Mouse (Mus musculus) hindbrain, embryonic 14.5 days (tissue): Measurements from ENCODE around the gene Gm20431. TPM values are rescaled to one million over a fixed set of nuclear protein-coding genes. Genes with fewer than 3 reads are reported as not detected.

Experiments used
- ATAC-seq: fragments of 200-750 bp; cut with Nextera tagmentation; 2 replicates; pipeline ENCODE4 v1.8.0; 2017; ENCODE audit warnings: moderate number of reproducible peaks, mild to moderate bottlenecking, moderate TSS enrichment, moderate library complexity; ENCODE audit not compliant: low FRiP score
- DNase-seq: peaks from one replicate; pipeline ENCODE4 v3.0.0-alpha.2; 2015; ENCODE audit warnings: low spot score
- H3K27ac ChIP-seq: fragments of 300-500 bp; sonication (generic); 2 replicates; pipeline ENCODE4 v1.5.1; 2014; ENCODE audit warnings: mild to moderate bottlenecking, moderate library complexity
- H3K27me3 ChIP-seq: fragments of 300-500 bp; sonication (generic); 2 replicates; pipeline ENCODE4 v1.6.1; 2014; ENCODE audit warnings: mild to moderate bottlenecking, low read length, mixed read lengths; ENCODE audit not compliant: control insufficient read depth, insufficient read depth
- H3K36me3 ChIP-seq: fragments of 300-500 bp; sonication (generic); replicated peaks from 2 replicates; pipeline ENCODE4 v1.6.1; 2014; ENCODE audit not compliant: control insufficient read depth, insufficient read depth
- H3K4me1 ChIP-seq: fragments of 300-500 bp; sonication (generic); replicated peaks from 2 replicates; pipeline ENCODE4 v1.6.1; 2014; ENCODE audit warnings: antibody characterized with exemption, low read length, mixed read lengths; ENCODE audit not compliant: control insufficient read depth, insufficient read depth
- H3K4me2 ChIP-seq: fragments of 300-500 bp; sonication (generic); replicated peaks from 2 replicates; pipeline ENCODE4 v1.6.1; 2014; ENCODE audit warnings: mild to moderate bottlenecking, moderate library complexity
- H3K4me3 ChIP-seq: fragments of 300-500 bp; sonication (generic); replicated peaks from 2 replicates; pipeline ENCODE4 v1.5.1; 2014; ENCODE audit warnings: mild to moderate bottlenecking, low read length
- H3K9ac ChIP-seq: fragments of 300-500 bp; sonication (generic); 2 replicates; pipeline ENCODE4 v1.6.1; 2014
- H3K9me3 ChIP-seq: fragments of 300-500 bp; sonication (generic); 2 replicates; pipeline ENCODE4 v1.6.1; 2016; ENCODE audit warnings: low read length; ENCODE audit not compliant: control insufficient read depth
- WGBS: fragments of 180-500 bp; shearing (Covaris S2); extraction: QIAGEN DNeasy Blood & Tissue Kit; methylation state at CpG from one replicate; pipeline ENCODE4 v1.1.7; 2014; 5-methylcytosine and 5-hydroxymethylcytosine counted together
- polyA plus RNA-seq: library from polyadenylated mRNA; unstranded; fragments of >200 nt; fragmentation: Nextera tagmentation; extraction: Ambion mirVana; gene quantifications from 2 replicates; pipeline ENCODE4 v1.2.1, GENCODE M21; 2014

Gm20431 gene
- polyA plus RNA-seq, 1 experiment from 2014 or later: 19.8 TPM

- 80% methylated on average over 3 of the region's 3 CpGs for WGBS
- DNase-seq (no peak), ATAC-seq (no peak)
These were observed 21.0 kb downstream of the Gm20431 start for GRCm38 (mm10) chr2:167640279-167640678.

DNA sequence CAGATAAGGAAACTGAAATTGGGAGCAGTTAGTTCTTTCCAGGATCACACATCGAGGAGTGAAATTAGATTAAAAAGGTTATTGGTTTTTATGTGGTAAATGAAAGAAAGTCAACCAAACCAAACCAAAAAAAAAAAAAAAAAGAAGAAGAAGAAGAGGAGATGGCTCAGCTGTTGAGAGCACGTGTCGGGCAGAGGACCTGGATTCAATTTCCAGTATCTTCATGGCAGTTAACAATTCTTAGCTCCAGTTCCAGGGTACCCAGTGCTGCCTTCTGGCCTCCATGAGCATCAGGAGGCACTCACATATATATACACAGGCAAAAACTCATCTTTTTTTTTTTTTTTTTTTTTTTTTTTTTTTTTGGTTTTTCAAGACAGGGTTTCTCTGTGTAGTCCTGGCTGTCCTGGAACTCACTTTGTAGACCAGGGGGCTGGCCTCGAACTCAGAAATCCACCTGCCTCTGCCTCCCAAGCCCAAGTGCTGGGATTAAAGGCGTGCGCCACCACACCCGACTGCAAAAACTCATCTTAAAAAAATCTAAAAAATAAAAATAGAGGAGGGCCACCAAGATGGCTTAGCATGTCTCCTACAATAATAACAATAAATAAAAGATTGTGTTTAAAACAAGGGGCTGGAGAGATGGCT is 26.3 kb downstream of the Gm20431 start:
- H3K9ac ChIP-seq: no peak overlapping the region
- 0 out of 2 replicates have a peak overlapping the region, but pooled peaks have one; percentile 21 for H3K4me3 ChIP-seq
- WGBS: 81% methylated on average over 7 of the region's 7 CpGs
- ATAC-seq (no peak), DNase-seq (no peak)
- no peaks in the 10 kb centered on the region for H3K36me3 ChIP-seq
- H3K4me2 ChIP-seq: peak overlapping the region; percentile 47
- no peaks in the 10 kb centered on the region for H3K9me3 ChIP-seq
- H3K27ac ChIP-seq: no peak overlapping the region
- peaks cover 23% of the 10 kb centered on the region for H3K4me1 ChIP-seq
- H3K27me3 ChIP-seq: no peaks in the 10 kb centered on the region

More at GRCm38 (mm10) chr2:167640279-167640678, 21.0 kb downstream of the Gm20431 start:
- Histone ChIP-seq H3K36me3 (peaks cover 22% of the 10 kb centered on the region; the same call in 1 of the 2 replicates), H3K4me3 (no peak overlapping the region), H3K27ac (no peak overlapping the region), H3K9ac (no peak overlapping the region), H3K4me1 (no peaks in the 10 kb centered on the region), H3K27me3 (no peaks in the 10 kb centered on the region), H3K4me2 (no peak overlapping the region), H3K9me3 (no peaks in the 10 kb centered on the region)

DNA sequence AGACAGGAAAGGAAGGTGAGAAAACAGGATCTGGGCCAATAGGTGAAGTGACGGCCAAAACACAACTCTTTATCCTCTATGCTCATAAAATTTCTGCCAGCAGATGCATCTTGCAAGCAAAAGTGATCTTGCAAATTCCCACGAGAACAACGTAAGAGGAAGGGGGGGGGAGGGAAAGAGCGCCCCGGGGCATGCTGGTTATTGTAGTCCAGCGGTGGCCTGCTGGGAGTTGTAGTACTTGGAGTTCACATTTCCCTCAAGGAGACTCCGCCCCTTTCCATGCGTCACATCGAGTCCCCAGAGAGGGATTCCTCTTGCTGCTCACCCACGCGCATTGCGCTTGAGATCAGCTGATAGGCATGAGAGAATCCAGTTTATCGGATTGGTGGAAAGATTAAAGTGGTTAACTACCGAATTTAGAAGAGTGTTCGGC is 26.9 kb downstream of the Gm20431 start:
- H3K4me1 ChIP-seq: peaks cover 29% of the 10 kb centered on the region
- DNase-seq (peak; percentile 99), ATAC-seq (peak; percentile 63)
- H3K4me2 ChIP-seq: peak overlapping the region; percentile 47
- H3K9me3 ChIP-seq: no peaks in the 10 kb centered on the region
- H3K9ac ChIP-seq: peak overlapping the region; percentile 51
- whole genome bisulfite sequencing: under 1% methylated on average over 15 of the region's 15 CpGs
- H3K27me3 ChIP-seq: no peaks in the 10 kb centered on the region
- peak overlapping the region; percentile 76 for H3K27ac ChIP-seq
- H3K4me3 ChIP-seq: peak overlapping the region; percentile 21
- no peaks in the 10 kb centered on the region for H3K36me3 ChIP-seq

- peak overlapping the region; percentile 76 for H3K27ac ChIP-seq
- WGBS: 90% methylated on average over 6 of the region's 6 CpGs
- ATAC-seq (no peak), DNase-seq (no peak)
- H3K27me3 ChIP-seq: no peaks in the 10 kb centered on the region
- no peaks in the 10 kb centered on the region for H3K9me3 ChIP-seq
- peak overlapping the region; percentile 51 for H3K9ac ChIP-seq
- 0 out of 2 replicates have a peak overlapping the region, but pooled peaks have one; percentile 47 for H3K4me2 ChIP-seq
- H3K4me1 ChIP-seq: peaks cover 32% of the 10 kb centered on the region
- H3K36me3 ChIP-seq: no peaks in the 10 kb centered on the region
- no peak overlapping the region for H3K4me3 ChIP-seq
These were observed 27.8 kb downstream of the Gm20431 start for GRCm38 (mm10) chr2:167633537-167633872.

- 83% methylated on average over 12 of the region's 12 CpGs for WGBS
These were observed 28.4 kb downstream of the Gm20431 start for GRCm38 (mm10) chr2:167632731-167633536.

DNA sequence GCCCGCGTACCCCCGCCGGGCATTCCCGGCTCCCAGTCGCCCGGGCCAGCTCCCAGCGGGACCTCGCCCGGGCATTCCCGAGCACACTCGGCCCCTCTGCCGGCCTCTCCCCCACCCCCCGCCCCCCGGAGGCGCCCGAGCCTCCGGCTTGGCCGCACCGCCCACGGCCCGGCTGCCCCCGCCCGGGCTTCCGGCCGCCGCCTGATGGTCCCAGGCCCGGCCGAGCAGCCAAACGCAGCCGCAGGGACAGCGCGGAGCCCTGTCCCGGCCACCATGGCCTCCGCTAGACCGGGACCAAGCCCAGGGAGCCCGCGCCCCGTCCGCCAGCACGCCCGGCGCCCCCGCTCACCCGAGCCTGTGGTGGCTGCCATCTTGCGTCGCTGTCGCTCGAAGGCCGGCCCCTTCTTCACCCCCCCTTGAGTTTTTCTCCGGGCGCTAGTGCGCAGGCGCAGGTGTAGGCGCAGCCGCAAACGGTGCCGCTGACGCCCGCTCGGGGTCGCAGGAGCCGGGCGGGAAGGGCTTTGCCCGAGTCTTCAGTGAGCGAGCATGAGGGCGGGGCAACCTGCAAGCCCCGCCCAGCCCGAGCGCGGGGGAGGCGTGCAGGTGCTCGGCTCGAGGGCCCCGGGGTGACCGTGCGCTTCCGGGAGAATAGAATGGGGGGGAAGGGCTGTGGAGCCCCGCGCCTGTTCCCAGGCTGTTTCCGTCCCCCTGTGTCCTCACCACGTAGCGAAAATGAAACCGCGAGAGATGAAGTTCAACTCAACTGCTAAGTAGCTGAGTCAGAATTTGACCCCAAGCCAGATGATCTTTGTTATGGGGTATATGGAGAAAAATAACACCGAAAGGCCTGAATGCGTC is 29.5 kb downstream of the Gm20431 start, which contains the start of gene Ube2v1:
Ube2v1 (minus strand) TSS at position 505 of the 858 bp plus-strand sequence.
- Histone ChIP-seq H3K27ac (peak within 1 kb of the TSS; percentile 88), H3K9ac (peak within 1 kb of the TSS; percentile 94), H3K4me3 (peak within 1 kb of the TSS; percentile 85), H3K4me1 (peaks cover 32% of the 10 kb centered on the region), H3K9me3 (no peaks in the 10 kb centered on the region), H3K27me3 (no peaks in the 10 kb centered on the region), H3K4me2 (peak within 1 kb of the TSS; percentile 88), H3K36me3 (no peaks in the 10 kb centered on the region; the same call in 1 of the 2 replicates)
- under 1% methylated on average over 72 of the region's 87 CpGs for WGBS
- ATAC-seq (peak; percentile 84), DNase-seq (peak; percentile 98)

More at GRCm38 (mm10) chr2:167632731-167633536, 28.4 kb downstream of the Gm20431 start:
- Histone ChIP-seq H3K4me2 (peak overlapping the region; percentile 65), H3K36me3 (no peaks in the 10 kb centered on the region; the same call in 1 of the 2 replicates), H3K4me3 (peak overlapping the region; percentile 85), H3K27ac (peak overlapping the region; percentile 77; the same call in 1 of the 2 replicates), H3K27me3 (no peaks in the 10 kb centered on the region), H3K9ac (peak overlapping the region; percentile 94), H3K4me1 (peaks cover 32% of the 10 kb centered on the region), H3K9me3 (no peaks in the 10 kb centered on the region)
- ATAC-seq (no peak), DNase-seq (no peak)

- ATAC-seq: no peak; the same call in 1 of the 2 replicates
- H3K4me1 ChIP-seq: peaks cover 32% of the 10 kb centered on the region
- WGBS: under 1% methylated on average over 29 of the region's 31 CpGs
- no peaks in the 10 kb centered on the region for H3K27me3 ChIP-seq
- H3K9me3 ChIP-seq: no peaks in the 10 kb centered on the region
- no peak for DNase-seq
- H3K4me2 ChIP-seq: peak overlapping the region; percentile 88
- H3K9ac ChIP-seq: peak overlapping the region; percentile 94
- peak overlapping the region; percentile 85 for H3K4me3 ChIP-seq
- H3K27ac ChIP-seq: peak overlapping the region; percentile 88
- H3K36me3 ChIP-seq: no peaks in the 10 kb centered on the region; the same call in 1 of the 2 replicates
These were observed 30.1 kb downstream of the Gm20431 start for GRCm38 (mm10) chr2:167631181-167631590.

DNA sequence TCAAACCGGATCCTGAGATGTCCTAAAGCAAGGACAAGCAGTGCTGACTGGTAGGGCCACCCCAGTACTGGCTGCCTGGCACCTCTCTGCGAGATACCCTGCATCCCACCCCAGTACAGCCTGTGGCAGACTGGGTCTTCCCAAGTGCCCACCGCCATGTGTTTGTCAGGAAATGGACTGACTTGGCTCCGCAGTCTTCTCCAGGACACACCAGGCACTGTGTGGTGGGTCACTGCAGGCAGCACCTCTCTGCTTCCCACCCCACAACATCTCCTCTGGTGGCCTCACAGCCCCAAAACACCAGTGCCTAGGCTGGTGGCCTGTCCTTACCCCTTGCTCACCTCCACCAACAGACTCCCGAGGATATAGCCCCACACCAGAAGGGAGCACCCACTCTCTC is 30.9 kb downstream of the Gm20431 start:
- H3K27ac ChIP-seq: no peak overlapping the region
- H3K9ac ChIP-seq: peak overlapping the region; percentile 94
- H3K27me3 ChIP-seq: no peaks in the 10 kb centered on the region
- ATAC-seq (no peak), DNase-seq (no peak)
- H3K9me3 ChIP-seq: no peaks in the 10 kb centered on the region
- peak overlapping the region; percentile 85 for H3K4me3 ChIP-seq
- 83% methylated on average over 5 of the region's 5 CpGs for WGBS
- no peaks in the 10 kb centered on the region; the same call in 1 of the 2 replicates for H3K36me3 ChIP-seq
- peaks cover 32% of the 10 kb centered on the region for H3K4me1 ChIP-seq
- peak overlapping the region; percentile 88 for H3K4me2 ChIP-seq
